Comparison of ENCODE assay signal across 8 mouse cellular contexts in the genomic region with DNA sequence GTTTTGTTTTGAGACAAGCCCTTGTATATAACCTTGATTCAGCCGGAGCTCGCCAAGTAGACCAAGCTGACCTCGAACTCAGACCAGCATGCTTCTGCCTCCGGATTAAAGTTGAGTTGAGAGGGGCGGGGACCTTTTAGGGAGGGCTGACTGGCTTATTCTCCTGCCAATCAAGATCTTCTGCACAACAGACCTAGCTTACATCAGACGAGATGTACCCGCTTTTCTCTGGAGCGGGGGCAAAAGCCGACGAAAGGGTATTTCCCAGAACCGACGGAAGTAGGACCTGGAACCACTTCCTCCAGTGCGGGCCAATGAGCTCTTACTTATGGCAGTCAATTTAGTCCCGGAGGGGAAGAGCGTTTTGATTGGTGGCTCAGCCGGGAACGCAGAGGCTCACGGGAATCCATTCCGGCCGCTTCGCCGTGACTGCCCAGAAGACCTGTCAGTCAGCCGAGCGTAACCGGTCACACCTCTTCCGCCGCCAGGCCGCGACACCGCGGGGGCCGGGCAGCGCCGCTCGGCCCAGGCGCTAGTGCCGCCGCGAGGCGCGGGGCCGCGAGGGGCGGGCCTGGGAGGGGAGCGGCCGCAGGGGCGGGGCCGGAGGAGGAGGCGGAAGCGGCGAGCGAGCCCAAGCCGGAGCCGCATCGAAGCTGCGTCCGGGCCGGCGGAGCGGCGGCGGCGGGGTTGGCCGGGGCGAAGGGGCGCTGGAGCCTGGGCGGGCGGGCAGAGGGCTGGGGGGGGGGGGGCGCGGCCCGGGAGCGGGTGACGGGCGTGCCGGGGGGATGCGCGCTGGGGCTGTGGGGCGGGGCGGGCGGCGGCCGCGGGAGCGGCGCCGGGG. TPM values are rescaled to one million over a fixed set of nuclear protein-coding genes. Genes with fewer than 3 reads are reported as not detected.
DNase-seq lines count a peak whose midpoint lies in the region; ATAC-seq lines count a peak whose summit lies in the region.

Ubp1 (plus strand) TSS at position 401 of the 841 bp plus-strand sequence.

- under 1% methylated on average over 42 of the region's 86 CpGs for WGBS in heart, embryonic 13.5 days
- under 1% methylated on average over 36 of the region's 86 CpGs for WGBS in liver, embryonic 12.5 days (ENCODE audit: insufficient replicate concordance)
- under 1% methylated on average over 64 of the region's 86 CpGs for WGBS in stomach, embryonic 15.5 days

- H3K4me2 ChIP-seq in heart, embryonic 13.5 days = peak within 1 kb of the TSS; percentile 90
- peak within 1 kb of the TSS; percentile 81 for H3K4me2 ChIP-seq in liver, embryonic 12.5 days
- H3K4me2 ChIP-seq in stomach, embryonic 15.5 days = peak within 1 kb of the TSS; percentile 75

- peak within 1 kb of the TSS; percentile 99 for H3K9ac ChIP-seq in heart, embryonic 13.5 days
- peak within 1 kb of the TSS; percentile 100 for H3K9ac ChIP-seq in liver, embryonic 12.5 days
- H3K9ac ChIP-seq in stomach, embryonic 15.5 days = peak within 1 kb of the TSS; percentile 97

- no peaks in the 10 kb centered on the region for H3K36me3 ChIP-seq in heart, embryonic 13.5 days
- 0 out of 2 replicates have a peak, but pooled peaks cover under 1% of the 10 kb centered on the region for H3K36me3 ChIP-seq in liver, embryonic 12.5 days
- no peaks in the 10 kb centered on the region for H3K36me3 ChIP-seq in stomach, embryonic 15.5 days

- ATAC-seq in heart, embryonic 13.5 days (ENCODE audit: extremely low read depth, insufficient number of reproducible peaks, low FRiP score, low TSS enrichment) = peak; percentile 97
- ATAC-seq in liver, embryonic 12.5 days = peak; percentile 97
- peak; percentile 98 for ATAC-seq in stomach, embryonic 15.5 days (ENCODE audit: insufficient read depth, low FRiP score, low read depth)

- peak; percentile 97 for DNase-seq in CD4-positive, CD25-positive, alpha-beta regulatory T cell, adult 2 months (ENCODE audit: low read depth, low spot score)
- peak; percentile 98 for DNase-seq in fat pad, adult 2 months (ENCODE audit: extremely low read depth, low read depth, low spot score)
- DNase-seq in kidney, postnatal 10 days = peak; percentile 97
- DNase-seq in natural killer cell, adult 2 months (ENCODE audit: low spot score in 2 of 2) = peak; percentile 96

- H3K27ac ChIP-seq in brown adipose tissue, adult 24 weeks (replicated peaks; ENCODE audit: low read depth, low read length) = peak within 1 kb of the TSS; percentile 93
- H3K27ac ChIP-seq in heart, embryonic 13.5 days (replicated peaks) = peak within 1 kb of the TSS; percentile 93
- H3K27ac ChIP-seq in liver, embryonic 12.5 days = peak within 1 kb of the TSS; percentile 98
- H3K27ac ChIP-seq in stomach, embryonic 15.5 days = peak within 1 kb of the TSS; percentile 93

- no peaks in the 10 kb centered on the region; the same call in 1 of the 2 replicates for H3K27me3 ChIP-seq in heart, embryonic 13.5 days (replicated peaks)
- H3K27me3 ChIP-seq in liver, embryonic 12.5 days (replicated peaks) = no peaks in the 10 kb centered on the region
- H3K27me3 ChIP-seq in stomach, embryonic 15.5 days (replicated peaks) = no peaks in the 10 kb centered on the region

- no peaks in the 10 kb centered on the region for H3K9me3 ChIP-seq in heart, embryonic 13.5 days
- no peaks in the 10 kb centered on the region for H3K9me3 ChIP-seq in liver, embryonic 12.5 days (replicated peaks)
- H3K9me3 ChIP-seq in stomach, embryonic 15.5 days = no peaks in the 10 kb centered on the region

- H3K4me3 ChIP-seq in brown adipose tissue, adult 24 weeks (ENCODE audit: insufficient read depth, low read depth, low read length) = peak within 1 kb of the TSS; percentile 97
- H3K4me3 ChIP-seq in heart, embryonic 13.5 days = peak within 1 kb of the TSS; percentile 99
- H3K4me3 ChIP-seq in liver, embryonic 12.5 days = peak within 1 kb of the TSS; percentile 98
- peak within 1 kb of the TSS; percentile 98 for H3K4me3 ChIP-seq in stomach, embryonic 15.5 days (replicated peaks)

- peaks cover 11% of the 10 kb centered on the region for H3K4me1 ChIP-seq in brown adipose tissue, adult 24 weeks (ENCODE audit: control insufficient read depth, insufficient read depth, insufficient read length, low read length)
- peaks cover 42% of the 10 kb centered on the region for H3K4me1 ChIP-seq in heart, embryonic 13.5 days
- peaks cover 45% of the 10 kb centered on the region for H3K4me1 ChIP-seq in liver, embryonic 12.5 days
- H3K4me1 ChIP-seq in stomach, embryonic 15.5 days = peaks cover 19% of the 10 kb centered on the region

RNA-seq across cellular contexts. Expression of gene Ubp1, which starts in this region (rescaled TPM):
- 23.6 and 27.8 TPM in 2 replicates for polyA plus RNA-seq in brown adipose tissue, adult 24 weeks (2012; ENCODE audit: insufficient read depth, insufficient read length, missing spikeins)
- 21.1 and 22.2 TPM in 2 replicates for polyA plus RNA-seq in heart, embryonic 13.5 days (2015; fragmentation: Nextera tagmentation; extraction: Ambion mirVana)
- 59.8 and 64.6 TPM in 2 replicates for polyA plus RNA-seq in liver, embryonic 12.5 days (2016; fragmentation: Nextera tagmentation; extraction: Ambion mirVana)
- polyA plus RNA-seq in stomach, embryonic 15.5 days (2015; fragmentation: Nextera tagmentation; extraction: Ambion mirVana) = 35.6 and 36.7 TPM in 2 replicates

Comparison
In these comparisons a context has a peak if more than half of its experiments do, and no peak if none do; other contexts are left out.
1. Peak in every context shown above with its lines: DNase-seq, ATAC-seq, H3K4me3 ChIP-seq and H3K27ac ChIP-seq.